Mouse (Mus musculus) CD4-positive, CD25-positive, alpha-beta regulatory T cell, adult 4 months (primary cell): ENCODE measurements around the gene Ets2. TPM values are rescaled to one million over a fixed set of nuclear protein-coding genes. Genes with fewer than 3 reads are reported as not detected.
"Not testable (repeated sequence)": the region's sequence is repeated elsewhere in the genome, so short reads cannot be mapped to it uniquely, and the experiment has no call there.

Experiments used
- ATAC-seq: one replicate; pipeline ENCODE4 v1.8.0; 2017
- polyA plus RNA-seq, 2 experiments: library from polyadenylated mRNA; unstranded; fragments of 100-300 nt; shearing (Covaris generic); gene quantifications; one replicate each; pipeline ENCODE4 v1.2.1; 2017

Gene Ets2
- polyA plus RNA-seq, 2 experiments from 2014 or later = 4.2 to 4.3 TPM

GRCm38 (mm10) chr16:95700224-95700623 is 1.7 kb upstream of the Ets2 start:
- ATAC-seq = no peak

GRCm38 (mm10) chr16:95702562-95703545 is 979 bp downstream of the Ets2 start:
- peak; percentile 31 for ATAC-seq

- ATAC-seq = no peak
These were observed 2.1 kb downstream of the Ets2 start for GRCm38 (mm10) chr16:95703958-95704357.

- ATAC-seq = no peak
These were observed 2.9 kb downstream of the Ets2 start for GRCm38 (mm10) chr16:95704662-95705330.

- no peak for ATAC-seq
These were observed 3.9 kb downstream of the Ets2 start for GRCm38 (mm10) chr16:95705771-95706170.

GRCm38 (mm10) chr16:95708211-95709004 is 6.5 kb downstream of the Ets2 start:
- peak; percentile 29 for ATAC-seq

GRCm38 (mm10) chr16:95709175-95709574 is 7.3 kb downstream of the Ets2 start:
- ATAC-seq = no peak

GRCm38 (mm10) chr16:95710129-95710528 is 8.3 kb downstream of the Ets2 start:
- no peak for ATAC-seq

GRCm38 (mm10) chr16:95712121-95712520 is 10.2 kb downstream of the Ets2 start:
- ATAC-seq = no peak

GRCm38 (mm10) chr16:95713077-95713476 is 11.2 kb downstream of the Ets2 start:
- ATAC-seq = not testable (repeated sequence)

GRCm38 (mm10) chr16:95715026-95715425 is 13.2 kb downstream of the Ets2 start:
- no peak for ATAC-seq

- no peak for ATAC-seq
These were observed 14.3 kb downstream of the Ets2 start for GRCm38 (mm10) chr16:95716061-95716706.

- ATAC-seq = no peak
These were observed 15.8 kb downstream of the Ets2 start for GRCm38 (mm10) chr16:95717631-95718030.

GRCm38 (mm10) chr16:95718119-95718518 is 16.2 kb downstream of the Ets2 start:
- ATAC-seq = no peak

GRCm38 (mm10) chr16:95720532-95720931 is 18.7 kb downstream of the Ets2 start:
- ATAC-seq = no peak

GRCm38 (mm10) chr16:95724251-95724650 is 22.4 kb downstream of the Ets2 start:
- ATAC-seq = no peak

GRCm38 (mm10) chr16:95724776-95725175 is 22.9 kb downstream of the Ets2 start:
- ATAC-seq = no peak

- ATAC-seq = no peak
These were observed 24.9 kb downstream of the Ets2 start for GRCm38 (mm10) chr16:95726802-95727201.

GRCm38 (mm10) chr16:95728453-95729435 is 26.9 kb downstream of the Ets2 start:
- peak; percentile 99 for ATAC-seq

GRCm38 (mm10) chr16:95729775-95730174 is 27.9 kb downstream of the Ets2 start:
- no peak for ATAC-seq

- ATAC-seq = no peak
These were observed 32.9 kb downstream of the Ets2 start for GRCm38 (mm10) chr16:95734785-95735184.
